Mouse (Mus musculus) heart, adult 18-20 months (tissue): Measurements from ENCODE around the gene Zfp853. TPM values are rescaled to one million over a fixed set of nuclear protein-coding genes. Genes with fewer than 3 reads are reported as not detected.

ENCODE experiments used
- DNase-seq, 2 experiments: peaks; one replicate each; pipeline ENCODE4 v3.0.0; 2021 to 2022; ENCODE audit warnings: mixed read lengths in 1 of 2
- long read RNA-seq, 2 experiments: library from polyadenylated mRNA; stranded (forward); transcript quantifications; one replicate each; pipeline ENCODE4 v2.0.0; 2021
- total RNA-seq, 2 experiments: library from RNA; stranded (reverse); gene quantifications; 2 replicates each; pipeline ENCODE4 v1.2.3; 2021

The Zfp853 gene
- under 1 TPM in 1 of 2 experiments, not detected in 1; 0.13 TPM for total RNA-seq
- long read RNA-seq, experiment 1: 0 reads
- long read RNA-seq, experiment 2: 0 reads

GRCm38 (mm10) chr5:143293404-143293803 lies at the start of gene Zfp853:
Gene Zfp853, minus strand, starts transcription at chr5:143293623.
- DNase-seq: no peak

GRCm38 (mm10) chr5:143339603-143340002 lies 46.2 kb upstream of the Zfp853 start:
- DNase-seq: no peak

DNA sequence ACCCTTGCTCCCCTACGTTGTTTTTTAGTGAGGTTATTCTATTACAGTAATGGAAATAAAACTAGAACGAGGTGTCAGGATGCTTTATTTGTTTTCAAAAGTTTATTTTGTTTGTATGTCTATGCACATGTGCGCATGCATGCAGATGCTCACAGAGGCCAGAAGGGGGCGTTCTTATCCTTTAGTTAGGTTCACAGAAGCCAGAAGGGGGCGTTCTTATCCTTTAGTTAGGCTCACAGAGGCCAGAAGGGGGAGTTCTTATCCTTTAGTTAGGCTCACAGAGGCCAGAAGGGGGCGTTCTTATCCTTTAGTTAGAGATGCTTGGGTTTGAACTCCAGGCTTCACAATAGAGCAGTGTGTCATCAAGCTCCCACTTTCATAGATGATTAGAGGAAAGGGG lies 43.1 kb upstream of the Zfp853 start:
- no peak for DNase-seq

GRCm38 (mm10) chr5:143335089-143335460 lies 41.7 kb upstream of the Zfp853 start:
- no peak for DNase-seq

GRCm38 (mm10) chr5:143334418-143335088 lies 41.1 kb upstream of the Zfp853 start:
- DNase-seq: no peak

DNA sequence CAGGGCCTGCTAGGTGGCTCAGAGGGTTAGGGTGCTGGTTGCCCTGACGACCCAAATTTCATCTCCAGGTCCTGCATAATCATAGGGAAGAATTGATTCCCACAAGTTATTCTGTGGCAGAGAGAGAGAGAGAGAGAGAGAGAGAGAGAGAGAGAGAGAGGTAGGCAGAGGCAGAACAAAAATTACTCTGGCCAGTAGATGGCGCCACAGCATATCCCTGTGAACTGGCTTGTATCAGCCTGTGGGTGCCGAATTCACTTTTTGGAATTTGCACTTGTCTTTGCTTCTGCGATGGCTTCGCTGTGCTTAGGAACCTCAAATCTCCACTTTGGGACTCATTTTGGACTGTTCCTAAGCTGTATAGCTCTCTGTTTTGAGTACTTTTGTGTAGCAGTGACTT lies 40.4 kb upstream of the Zfp853 start:
- DNase-seq: peak; percentile 59 to 89

DNA sequence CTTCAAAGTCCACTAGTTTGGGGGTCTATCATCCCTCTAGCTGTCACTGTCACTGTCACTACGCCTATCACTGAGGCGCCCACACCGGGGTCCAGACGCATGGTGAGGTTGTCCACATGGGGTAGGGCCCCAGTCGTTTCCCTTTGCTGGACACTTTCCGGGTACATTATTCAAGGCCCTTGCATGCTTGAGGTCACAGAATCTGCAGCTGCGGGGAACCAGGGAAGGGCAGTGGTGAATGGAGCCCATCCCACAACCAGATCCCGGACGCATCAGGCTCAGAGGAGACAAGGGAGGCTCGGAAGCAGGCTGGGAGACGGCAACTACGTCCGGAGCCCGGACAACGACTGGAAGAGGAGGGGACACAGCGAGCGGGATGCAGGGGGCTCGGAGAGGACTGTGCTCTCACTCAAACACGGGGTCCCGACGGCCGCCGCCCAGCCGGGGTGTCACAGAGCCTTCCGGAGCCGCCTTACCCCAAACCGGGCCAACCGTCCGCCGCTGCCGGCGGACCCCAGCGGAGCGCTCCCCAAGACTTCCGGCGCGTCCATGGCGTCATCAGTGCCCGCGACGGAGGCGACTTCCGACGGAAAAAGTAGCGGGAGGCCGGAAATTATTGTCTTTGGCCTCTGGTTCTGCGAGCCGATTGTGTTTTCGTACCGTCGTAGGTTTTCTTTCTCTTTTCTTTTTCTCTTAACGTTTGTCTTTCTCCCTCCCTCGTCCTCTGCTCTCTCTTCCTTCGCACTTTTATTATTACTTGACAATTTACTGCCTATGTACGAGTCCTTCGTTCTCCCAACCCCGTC lies 35.5 kb upstream of the Zfp853 start, which contains the start of gene Zdhhc4:
TSS of gene Zdhhc4 (minus strand) at position 567 of the 806 bp plus-strand sequence.
- peak; percentile 93 to 98 for DNase-seq

GRCm38 (mm10) chr5:143317288-143317610 lies 23.8 kb upstream of the Zfp853 start:
- no peak for DNase-seq

GRCm38 (mm10) chr5:143316605-143317287 lies 23.3 kb upstream of the Zfp853 start:
- DNase-seq: no peak

GRCm38 (mm10) chr5:143315514-143315888 lies 22.1 kb upstream of the Zfp853 start:
- no peak for DNase-seq

DNA sequence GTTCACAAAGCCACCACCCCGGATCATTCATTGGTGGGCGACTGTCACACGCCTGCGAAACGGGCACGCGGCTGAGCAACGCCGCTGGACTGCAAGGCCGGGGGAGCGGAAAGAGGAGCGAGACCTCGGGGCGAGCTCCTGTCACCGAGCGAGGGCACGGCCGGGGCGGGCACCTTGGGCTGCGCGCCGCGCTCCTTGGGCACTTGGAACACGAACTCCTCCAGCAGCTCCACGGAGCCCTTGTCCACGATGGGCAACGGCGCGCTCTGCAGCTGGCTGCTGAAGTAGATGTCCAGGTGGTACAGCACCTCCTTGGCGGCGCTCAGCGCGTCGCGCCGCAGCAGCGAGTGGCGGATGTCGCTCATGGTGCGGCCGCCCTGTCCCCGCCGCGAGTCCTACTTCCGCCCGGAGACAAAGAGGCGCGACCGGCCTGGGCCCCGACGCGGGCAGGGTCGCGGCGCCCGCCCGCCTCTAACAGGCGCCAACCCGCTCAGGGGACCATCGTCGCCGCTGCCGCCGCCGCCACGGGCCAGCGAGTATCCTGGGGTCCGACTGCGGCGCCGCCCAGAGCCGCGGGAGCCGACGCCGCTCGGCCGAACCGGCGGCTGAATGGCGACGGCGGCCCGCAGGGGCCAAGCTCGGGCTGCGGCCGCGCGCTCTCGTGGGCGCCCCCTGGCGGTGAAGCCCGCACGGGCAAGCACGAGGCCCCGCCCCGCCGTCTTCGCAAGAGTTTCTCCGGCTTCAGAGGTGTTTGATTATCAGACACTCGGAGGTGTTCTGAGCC lies 21.5 kb upstream of the Zfp853 start, which contains the start of gene E130309D02Rik:
TSS of gene E130309D02Rik (minus strand) at position 631 of the 784 bp plus-strand sequence.
- peak; percentile 90 to 91 for DNase-seq

GRCm38 (mm10) chr5:143314183-143314729 lies 20.8 kb upstream of the Zfp853 start:
- DNase-seq: peak in 1 of 2 experiments; percentile 17

DNA sequence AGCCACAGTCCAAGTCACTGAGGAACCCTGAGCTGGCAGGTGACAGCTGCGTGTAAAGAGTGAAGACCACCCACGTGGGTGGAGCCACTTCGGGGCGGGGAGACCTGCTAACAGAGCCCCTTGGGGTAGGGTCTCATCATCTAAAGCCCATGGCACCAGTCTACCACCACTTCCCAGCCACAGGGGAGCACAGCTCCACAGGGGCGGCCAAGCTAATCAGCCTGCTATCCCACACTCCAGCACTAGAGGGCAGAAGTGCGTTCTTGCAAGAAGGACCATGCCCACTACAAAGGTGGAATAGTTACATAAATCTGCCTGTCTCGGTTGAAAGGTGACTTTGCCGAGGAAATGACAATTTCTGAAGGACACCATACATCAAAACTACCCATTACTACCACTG lies 18.5 kb upstream of the Zfp853 start:
- DNase-seq: peak; percentile 63 to 85

GRCm38 (mm10) chr5:143309916-143310315 lies 16.5 kb upstream of the Zfp853 start:
- DNase-seq: no peak

DNA sequence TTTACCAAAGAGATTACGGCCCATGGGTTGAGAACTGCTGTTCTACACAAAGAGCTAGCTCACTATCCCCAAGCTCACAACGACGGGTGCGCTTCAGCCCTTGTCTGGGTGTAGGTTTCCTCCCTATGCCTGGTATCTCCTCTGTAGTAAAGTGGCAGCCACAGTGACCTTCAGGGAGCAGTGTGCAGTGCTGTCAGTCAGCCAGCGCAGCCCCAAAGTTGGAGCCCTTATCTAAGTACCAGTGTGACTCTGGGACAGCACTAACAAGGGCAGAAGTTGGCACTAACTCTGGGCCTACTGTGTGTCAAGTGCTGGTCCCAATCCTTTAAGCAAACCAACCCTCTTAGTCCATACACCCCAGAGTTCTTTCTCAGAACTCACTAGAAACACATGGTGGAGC lies 15.4 kb upstream of the Zfp853 start:
- peak; percentile 64 to 77 for DNase-seq

- DNase-seq: no peak
These were observed 10.8 kb upstream of the Zfp853 start for GRCm38 (mm10) chr5:143304251-143304650.

DNA sequence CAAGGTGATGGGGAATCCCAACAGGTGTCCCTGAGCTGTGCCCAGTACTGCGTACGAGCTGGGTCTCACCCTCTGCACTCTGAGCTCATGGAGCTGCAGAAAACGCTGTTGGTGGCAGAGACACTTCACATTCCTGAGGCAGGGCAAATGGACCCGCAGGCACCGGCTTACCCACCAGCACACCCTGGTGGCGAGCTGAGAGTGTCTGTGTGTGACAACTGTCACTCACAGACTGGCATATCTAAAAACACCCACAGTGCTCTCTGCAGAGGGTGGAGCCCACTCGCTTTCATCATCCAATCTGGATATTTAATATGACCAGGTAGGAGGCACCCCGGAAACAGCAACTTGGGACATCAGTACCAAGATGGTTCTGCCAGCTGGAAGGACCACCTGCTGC lies 7.9 kb upstream of the Zfp853 start:
- DNase-seq: no peak

DNA sequence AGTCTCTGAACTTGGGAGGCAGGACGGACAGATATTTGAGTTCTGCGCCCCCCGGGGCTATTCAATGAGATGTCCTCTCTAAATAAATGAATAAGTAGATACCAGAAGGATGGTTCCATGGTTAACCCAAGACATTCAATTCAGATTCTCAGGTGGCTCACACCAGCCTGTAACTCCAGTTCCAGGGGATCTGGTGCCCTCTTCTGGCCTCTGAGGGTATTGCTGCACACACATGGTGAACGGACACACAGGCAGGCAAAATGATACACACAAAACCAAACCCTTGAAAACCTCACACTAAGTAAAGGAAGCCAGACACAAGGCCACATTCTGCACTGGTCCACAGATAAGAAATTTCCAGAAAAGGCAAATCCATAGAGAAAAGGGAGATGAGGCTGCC lies 6.3 kb upstream of the Zfp853 start:
- DNase-seq: peak in 1 of 2 experiments; percentile 62

DNA sequence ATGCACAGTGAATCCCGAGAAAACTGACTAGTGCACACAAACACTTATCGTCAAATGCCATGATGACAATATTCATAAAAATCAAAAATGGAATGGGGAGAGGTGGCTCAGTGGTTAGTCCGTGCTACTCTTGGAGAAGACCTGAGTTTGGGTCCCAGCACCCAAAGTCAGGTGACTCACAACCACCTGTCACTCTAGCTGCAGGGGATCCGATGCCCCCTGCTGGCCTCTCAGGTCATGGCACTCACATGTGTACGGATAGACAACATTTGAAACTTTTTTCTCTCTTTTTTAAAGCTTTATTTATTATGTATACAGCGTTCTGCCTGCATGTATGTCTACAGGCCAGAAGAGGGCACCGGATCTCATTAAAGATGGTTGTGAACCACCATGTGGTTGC lies 5.0 kb upstream of the Zfp853 start:
- DNase-seq: no peak

DNA sequence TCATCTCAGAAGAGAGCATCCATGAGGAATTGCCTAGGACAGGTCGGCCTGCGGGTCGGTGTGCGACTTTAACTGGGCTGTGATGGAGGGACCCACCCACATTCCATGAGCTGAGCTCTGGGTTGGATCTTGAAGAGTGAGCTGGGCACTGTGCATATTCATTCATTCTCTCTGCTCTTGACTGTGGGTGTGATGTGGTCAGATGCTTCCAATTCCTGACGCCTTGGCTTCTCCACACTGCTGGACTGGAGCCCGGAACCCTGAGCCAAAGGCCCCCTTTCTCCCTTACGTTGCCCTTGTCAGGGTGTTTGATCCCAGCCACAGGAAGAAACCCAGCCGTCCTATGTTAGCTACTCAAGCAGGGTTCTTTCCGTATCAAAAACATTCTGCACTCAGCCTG lies 4.6 kb upstream of the Zfp853 start:
- DNase-seq: no peak

DNA sequence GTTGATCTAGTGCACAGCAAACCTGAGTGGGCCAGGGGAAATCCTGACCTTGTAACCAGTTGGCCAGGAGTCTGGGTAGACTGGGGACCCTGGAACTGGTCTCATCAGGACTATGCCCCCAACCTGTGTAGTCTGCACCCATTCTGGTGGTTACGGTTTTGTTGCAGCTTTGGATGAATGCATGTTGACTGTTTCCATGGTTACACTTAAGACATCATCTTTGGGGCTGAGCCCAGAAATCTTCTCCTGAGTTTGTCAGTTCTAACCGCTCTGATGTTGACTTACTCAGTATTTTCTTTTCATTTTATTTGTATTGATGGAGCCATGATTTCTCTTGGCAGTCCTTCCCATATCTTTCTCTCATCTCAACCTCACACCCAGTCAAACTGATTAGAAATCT lies 1.9 kb upstream of the Zfp853 start:
- no peak for DNase-seq

DNA sequence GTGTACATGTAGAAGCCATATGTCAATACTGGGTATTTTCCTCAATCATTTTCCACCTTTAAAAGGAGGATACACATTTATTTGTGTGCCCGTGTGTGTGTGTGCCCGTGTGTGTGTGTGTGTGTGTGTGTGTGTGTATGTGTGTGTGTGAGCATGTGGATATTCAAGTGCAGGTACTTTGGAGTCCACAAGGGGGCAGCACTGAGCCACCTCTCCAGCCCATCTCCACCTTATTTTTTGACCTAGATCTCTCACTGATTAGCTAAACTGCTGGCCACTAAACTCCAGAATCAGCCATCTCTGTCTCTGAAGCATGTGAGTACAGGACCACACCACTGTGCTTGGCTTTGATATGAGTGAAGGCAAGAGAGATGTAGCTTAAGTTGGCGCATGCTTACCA lies 1.4 kb upstream of the Zfp853 start:
- no peak for DNase-seq
